Mouse (Mus musculus): ENCODE measurements around the gene Gkap1.

The Gkap1 gene

GRCm38 (mm10) chr13:58206084-58206483 lies 69.4 kb downstream of the Gkap1 start:
- in situ Hi-C loops (cut with MboI; ENCODE audit: unreplicated experiment in 2 of 2) = no loop called here

GRCm38 (mm10) chr13:58204986-58205385 lies 70.5 kb downstream of the Gkap1 start:
- in situ Hi-C loops (cut with MboI; ENCODE audit: unreplicated experiment in 2 of 2) = no loop called here

GRCm38 (mm10) chr13:58204202-58204601 lies 71.3 kb downstream of the Gkap1 start:
- in situ Hi-C loops (cut with MboI; ENCODE audit: unreplicated experiment in 2 of 2) = no loop called here

GRCm38 (mm10) chr13:58202903-58203302 lies 72.6 kb downstream of the Gkap1 start:
- in situ Hi-C loops (cut with MboI; ENCODE audit: unreplicated experiment in 2 of 2) = no loop called here

GRCm38 (mm10) chr13:58201908-58202307 lies 73.6 kb downstream of the Gkap1 start:
- in situ Hi-C loops (cut with MboI; ENCODE audit: unreplicated experiment in 2 of 2) = no loop called here

- in situ Hi-C loops (cut with MboI; ENCODE audit: unreplicated experiment in 2 of 2) = no loop called here
These were observed 74.2 kb downstream of the Gkap1 start for GRCm38 (mm10) chr13:58201343-58201742.

GRCm38 (mm10) chr13:58197981-58198640 lies 77.4 kb downstream of the Gkap1 start:
- in situ Hi-C loops (cut with MboI; ENCODE audit: unreplicated experiment in 2 of 2) = no loop called here

- in situ Hi-C loops (cut with MboI; ENCODE audit: unreplicated experiment in 2 of 2) = no loop called here
These were observed 78.3 kb downstream of the Gkap1 start for GRCm38 (mm10) chr13:58197211-58197610.

- in situ Hi-C loops (cut with MboI; ENCODE audit: unreplicated experiment in 2 of 2) = no loop called here
These were observed 80.6 kb downstream of the Gkap1 start for GRCm38 (mm10) chr13:58194908-58195307.

GRCm38 (mm10) chr13:58193221-58193620 lies 82.3 kb downstream of the Gkap1 start:
- in situ Hi-C loops (cut with MboI; ENCODE audit: unreplicated experiment in 2 of 2) = no loop called here

GRCm38 (mm10) chr13:58192146-58192545 lies 83.4 kb downstream of the Gkap1 start:
- in situ Hi-C loops (cut with MboI; ENCODE audit: unreplicated experiment in 2 of 2) = no loop called here

GRCm38 (mm10) chr13:58191516-58191915 lies 84.0 kb downstream of the Gkap1 start:
- in situ Hi-C loops (cut with MboI; ENCODE audit: unreplicated experiment in 2 of 2) = no loop called here

GRCm38 (mm10) chr13:58189473-58189872 lies 86.0 kb downstream of the Gkap1 start:
- in situ Hi-C loops (cut with MboI; ENCODE audit: unreplicated experiment in 2 of 2) = loop anchor here (5.0 kb wide), 1 partner anchor 43 kb away; no protein-coding TSS in a partner anchor

- in situ Hi-C loops (cut with MboI; ENCODE audit: unreplicated experiment in 2 of 2) = loop anchor here (5.0 kb wide), 1 partner anchor 44 kb away; no protein-coding TSS in a partner anchor
These were observed 87.1 kb downstream of the Gkap1 start for GRCm38 (mm10) chr13:58188412-58188811.

- in situ Hi-C loops (cut with MboI; ENCODE audit: unreplicated experiment in 2 of 2) = loop anchor here (5.0 kb wide), 1 partner anchor 45 kb away; no protein-coding TSS in a partner anchor
These were observed 87.7 kb downstream of the Gkap1 start for GRCm38 (mm10) chr13:58187751-58188150.

GRCm38 (mm10) chr13:58186281-58186680 lies 89.2 kb downstream of the Gkap1 start:
- in situ Hi-C loops (cut with MboI; ENCODE audit: unreplicated experiment in 2 of 2) = loop anchor here (5.0 kb wide), 1 partner anchor 46 kb away; no protein-coding TSS in a partner anchor

GRCm38 (mm10) chr13:58184111-58184510 lies 91.4 kb downstream of the Gkap1 start:
- in situ Hi-C loops (cut with MboI; ENCODE audit: unreplicated experiment in 2 of 2) = no loop called here
